Mouse (Mus musculus): ENCODE measurements at regions not wholly inside any gene's neighbourhood (a gene's known extent, or its start where the extent isn't known, plus 50 kb on each side); places are given as distances from the start of the nearest gene placed in this dataset.

- no peak for DNase-seq
Measured at GRCm38 (mm10) chr8:93691375-93691774, 118.4 kb upstream of the Gnao1 start.

- DNase-seq = no peak
Measured at GRCm38 (mm10) chr8:93691826-93692225, 117.9 kb upstream of the Gnao1 start.

DNA sequence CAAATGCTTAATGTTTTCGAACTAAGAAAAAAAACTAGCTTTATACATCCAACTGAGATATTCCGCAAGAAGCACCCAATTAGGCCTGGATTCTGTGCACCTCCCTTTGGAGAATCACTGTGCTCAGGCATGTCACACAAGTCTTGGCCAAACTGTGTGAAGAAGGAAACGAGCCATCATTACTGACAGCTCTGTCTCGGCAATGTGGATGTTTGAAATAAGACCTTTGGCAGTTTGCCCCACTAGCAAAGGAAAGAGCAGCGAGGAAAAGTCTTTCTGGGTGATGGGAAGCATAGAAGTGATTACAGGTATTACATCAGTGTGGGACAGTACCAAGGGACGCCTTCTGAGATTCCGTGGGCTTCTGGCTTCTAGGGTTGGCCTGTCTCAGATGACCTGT is 112.6 kb upstream of the Gnao1 start:
- no peak for DNase-seq

DNA sequence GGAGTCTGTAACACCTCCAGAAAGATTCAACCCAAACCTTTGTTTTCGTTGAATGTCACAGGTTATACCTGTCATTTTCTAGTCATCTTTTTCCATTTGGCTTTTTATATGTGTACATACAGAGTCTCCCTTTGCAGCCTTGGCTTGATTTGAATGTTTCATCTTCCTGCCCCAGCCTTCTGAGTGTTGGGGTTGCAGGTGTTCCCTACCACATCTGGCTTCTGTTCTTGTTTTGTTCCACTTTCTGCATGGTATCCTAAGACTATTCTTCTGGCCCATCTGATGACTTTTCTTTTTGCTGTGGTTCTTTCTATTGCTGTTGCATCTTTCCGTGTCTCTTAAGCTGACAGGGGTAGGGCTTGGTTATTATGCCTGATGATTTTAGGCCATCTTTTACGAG is 111.3 kb upstream of the Gnao1 start:
- no peak for DNase-seq

- no peak for DNase-seq
Measured at GRCm38 (mm10) chr8:93701391-93701790, 108.4 kb upstream of the Gnao1 start.

- DNase-seq = no peak
Measured at GRCm38 (mm10) chr8:93712066-93712706, 97.6 kb upstream of the Gnao1 start.

GRCm38 (mm10) chr8:93713221-93713620 is 96.5 kb upstream of the Gnao1 start:
- DNase-seq = no peak

- no peak for DNase-seq
Measured at GRCm38 (mm10) chr8:93724896-93725489, 84.8 kb upstream of the Gnao1 start.

GRCm38 (mm10) chr8:93729124-93729930 is 80.4 kb upstream of the Gnao1 start:
- DNase-seq = no peak

GRCm38 (mm10) chr8:93730738-93731700 is 78.7 kb upstream of the Gnao1 start:
- DNase-seq = no peak

- no peak for DNase-seq
Measured at GRCm38 (mm10) chr8:93734818-93735217, 74.9 kb upstream of the Gnao1 start.

GRCm38 (mm10) chr8:93740281-93740680 is 69.5 kb upstream of the Gnao1 start:
- DNase-seq = no peak

- DNase-seq = no peak
Measured at GRCm38 (mm10) chr8:93748720-93749119, 61.0 kb upstream of the Gnao1 start.

DNA sequence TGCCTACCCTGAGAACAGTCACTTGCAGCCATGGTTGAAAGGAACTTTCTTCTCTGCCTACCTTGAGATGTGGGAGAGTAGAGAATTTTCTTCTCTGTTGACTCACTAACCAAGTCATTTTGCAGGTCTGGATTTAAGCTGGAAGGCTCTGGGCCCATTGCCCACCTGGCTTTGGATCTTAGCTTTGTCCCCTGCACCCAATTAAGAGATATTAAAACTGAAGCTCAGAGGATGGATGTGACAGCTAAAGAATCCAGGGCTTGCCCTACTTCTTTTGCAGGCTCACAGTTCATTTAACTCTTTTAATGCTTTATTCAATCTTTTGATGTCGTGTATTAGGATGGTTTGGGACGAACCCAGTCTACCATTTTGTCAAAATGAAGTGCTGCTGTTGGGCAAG is 58.8 kb upstream of the Gnao1 start:
- no peak for DNase-seq

- no peak for DNase-seq
Measured at GRCm38 (mm10) chr8:93755981-93756380, 53.8 kb upstream of the Gnao1 start.
